Mouse (Mus musculus) embryonic facial prominence, embryonic 14.5 days (tissue): ENCODE measurements around the gene Blm. TPM values are rescaled to one million over a fixed set of nuclear protein-coding genes. Genes with fewer than 3 reads are reported as not detected.

Experiments used
- ATAC-seq: fragments of 200-750 bp; cut with Nextera tagmentation; 2 replicates; pipeline ENCODE4 v1.8.0; 2017; ENCODE audit warnings: low read depth, moderate number of reproducible peaks, moderate TSS enrichment
- DNase-seq: peaks from one replicate; pipeline ENCODE4 v3.0.0-alpha.2; 2015; ENCODE audit warnings: low spot score
- H3K27ac ChIP-seq: fragments of 300-500 bp; sonication (generic); replicated peaks from 2 replicates; pipeline ENCODE4 v1.5.1; 2014; ENCODE audit warnings: low read depth, mild to moderate bottlenecking, low read length, moderate library complexity
- H3K27me3 ChIP-seq: fragments of 300-500 bp; sonication (generic); replicated peaks from 2 replicates; pipeline ENCODE4 v1.6.1; 2014; ENCODE audit warnings: low read length; ENCODE audit not compliant: control insufficient read depth, insufficient read depth
- H3K36me3 ChIP-seq: fragments of 300-500 bp; sonication (generic); 2 replicates; pipeline ENCODE4 v1.6.1; 2014; ENCODE audit warnings: low read length, mixed read lengths; ENCODE audit not compliant: control insufficient read depth, insufficient read depth
- H3K4me1 ChIP-seq: fragments of 300-500 bp; sonication (generic); 2 replicates; pipeline ENCODE4 v1.6.1; 2014; ENCODE audit warnings: antibody characterized with exemption, low read length; ENCODE audit not compliant: control insufficient read depth, insufficient read depth
- H3K4me2 ChIP-seq: fragments of 300-500 bp; sonication (generic); 2 replicates; pipeline ENCODE4 v1.6.1; 2014; ENCODE audit warnings: low read depth, mild to moderate bottlenecking, low read length, moderate library complexity, mixed read lengths
- H3K4me3 ChIP-seq: fragments of 300-500 bp; sonication (generic); 2 replicates; pipeline ENCODE4 v1.5.1; 2014; ENCODE audit warnings: low read depth, mild to moderate bottlenecking, low read length
- H3K9ac ChIP-seq: fragments of 300-500 bp; sonication (generic); 2 replicates; pipeline ENCODE4 v1.6.1; 2014; ENCODE audit warnings: low read depth, mild to moderate bottlenecking, low read length, moderate library complexity, mixed read lengths
- H3K9me3 ChIP-seq: fragments of 300-500 bp; sonication (generic); 2 replicates; pipeline ENCODE4 v1.6.1; 2016; ENCODE audit warnings: low read length; ENCODE audit not compliant: control insufficient read depth
- WGBS: fragments of 180-500 bp; shearing (Covaris S2); extraction: QIAGEN DNeasy Blood & Tissue Kit; methylation state at CpG from one replicate; pipeline ENCODE4 v1.1.7; 2014; 5-methylcytosine and 5-hydroxymethylcytosine counted together
- polyA plus RNA-seq: library from polyadenylated mRNA; unstranded; fragments of >200 nt; fragmentation: Nextera tagmentation; extraction: Ambion mirVana; gene quantifications from 2 replicates; pipeline ENCODE4 v1.2.1, GENCODE M21; 2014

Blm gene
- polyA plus RNA-seq, 1 experiment from 2014 or later, result 13.1 TPM

- DNase-seq (no peak), ATAC-seq (no peak)
- Histone ChIP-seq H3K4me1 (no peaks in the 10 kb centered on the region), H3K36me3 (peaks cover 35% of the 10 kb centered on the region), H3K27me3 (no peaks in the 10 kb centered on the region), H3K9ac (no peak overlapping the region), H3K9me3 (no peaks in the 10 kb centered on the region), H3K4me2 (no peak overlapping the region), H3K4me3 (no peak overlapping the region), H3K27ac (no peak overlapping the region)
- 79% methylated on average over 5 of the region's 5 CpGs for WGBS
Observed at GRCm38 (mm10) chr7:80464831-80465230, 70.1 kb downstream of the Blm start.

- no peak for ATAC-seq
- H3K9me3 ChIP-seq, result no peaks in the 10 kb centered on the region
- H3K27me3 ChIP-seq, result no peaks in the 10 kb centered on the region
- H3K36me3 ChIP-seq, result peaks cover 38% of the 10 kb centered on the region
- no peak for DNase-seq
- no peak overlapping the region for H3K27ac ChIP-seq
- no peak overlapping the region for H3K4me2 ChIP-seq
- H3K4me3 ChIP-seq, result no peak overlapping the region
- no peak overlapping the region for H3K9ac ChIP-seq
- 82% methylated on average over 7 of the region's 7 CpGs for WGBS
- peaks cover 2% of the 10 kb centered on the region; the same call in 1 of the 2 replicates for H3K4me1 ChIP-seq
Observed at GRCm38 (mm10) chr7:80461891-80462290, 73.0 kb downstream of the Blm start.

- H3K4me3 ChIP-seq, result no peak overlapping the region
- ATAC-seq (no peak), DNase-seq (no peak)
- H3K4me2 ChIP-seq, result no peak overlapping the region
- H3K27ac ChIP-seq, result no peak overlapping the region
- peaks cover 30% of the 10 kb centered on the region for H3K36me3 ChIP-seq
- peaks cover 10% of the 10 kb centered on the region for H3K4me1 ChIP-seq
- 92% methylated on average over 4 of the region's 4 CpGs for WGBS
- no peak overlapping the region for H3K9ac ChIP-seq
- no peaks in the 10 kb centered on the region for H3K27me3 ChIP-seq
- H3K9me3 ChIP-seq, result no peaks in the 10 kb centered on the region
Observed at GRCm38 (mm10) chr7:80460892-80461291, 74.0 kb downstream of the Blm start.

GRCm38 (mm10) chr7:80460199-80460598, 74.7 kb downstream of the Blm start:
- Histone ChIP-seq H3K9ac (no peak overlapping the region), H3K4me3 (no peak overlapping the region), H3K4me1 (peaks cover 11% of the 10 kb centered on the region), H3K27me3 (no peaks in the 10 kb centered on the region), H3K27ac (no peak overlapping the region), H3K9me3 (no peaks in the 10 kb centered on the region), H3K4me2 (no peak overlapping the region), H3K36me3 (peaks cover 28% of the 10 kb centered on the region; the same call in 1 of the 2 replicates)
- ATAC-seq (no peak), DNase-seq (no peak)
- 86% methylated on average over 5 of the region's 5 CpGs for WGBS

DNA sequence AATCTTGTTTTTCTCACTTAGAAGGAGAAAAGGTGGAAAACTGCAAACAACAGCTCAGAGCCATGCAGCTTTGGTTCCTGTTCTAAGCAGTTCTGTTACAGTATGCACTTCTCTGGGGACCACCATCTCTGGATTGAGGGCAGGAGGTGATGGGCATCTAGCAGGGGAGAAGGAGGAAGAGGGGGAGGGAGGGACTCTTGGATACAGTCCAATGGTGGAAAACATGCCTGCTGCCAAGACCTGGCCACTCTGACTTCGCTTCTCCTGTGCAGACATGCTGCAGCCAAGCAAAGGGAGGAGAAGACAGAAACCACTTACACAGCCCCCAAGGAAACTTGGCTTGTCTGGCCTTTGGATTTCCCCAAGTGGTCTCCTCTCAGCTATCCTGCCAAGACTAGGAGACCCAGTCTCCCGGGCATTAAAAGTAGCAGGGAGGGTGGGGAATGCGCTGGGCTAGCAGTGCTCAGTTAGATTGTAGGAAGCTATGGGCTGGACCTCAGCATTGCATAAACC, 77.0 kb downstream of the Blm start:
- H3K9ac ChIP-seq, result no peak overlapping the region
- H3K4me1 ChIP-seq, result peaks cover 11% of the 10 kb centered on the region
- no peaks in the 10 kb centered on the region for H3K9me3 ChIP-seq
- H3K36me3 ChIP-seq, result peaks cover 33% of the 10 kb centered on the region
- H3K27me3 ChIP-seq, result no peaks in the 10 kb centered on the region
- no peak for ATAC-seq
- no peak for DNase-seq
- no peak overlapping the region for H3K4me2 ChIP-seq
- no peak overlapping the region for H3K27ac ChIP-seq
- H3K4me3 ChIP-seq, result no peak overlapping the region
- WGBS, result 59% methylated on average over 3 of the region's 3 CpGs

GRCm38 (mm10) chr7:80457241-80457640, 77.7 kb downstream of the Blm start:
- H3K36me3 ChIP-seq, result peaks cover 37% of the 10 kb centered on the region
- H3K27me3 ChIP-seq, result no peaks in the 10 kb centered on the region
- no peak overlapping the region for H3K4me2 ChIP-seq
- DNase-seq, result no peak
- no peak overlapping the region for H3K4me3 ChIP-seq
- no peaks in the 10 kb centered on the region for H3K9me3 ChIP-seq
- H3K27ac ChIP-seq, result peak overlapping the region; percentile 59; the same call in 1 of the 2 replicates
- 60% methylated on average over 6 of the region's 6 CpGs for WGBS
- H3K4me1 ChIP-seq, result peaks cover 11% of the 10 kb centered on the region
- H3K9ac ChIP-seq, result no peak overlapping the region
- ATAC-seq, result no peak

GRCm38 (mm10) chr7:80456327-80456726, 78.6 kb downstream of the Blm start:
- H3K9ac ChIP-seq, result no peak overlapping the region
- ATAC-seq, result 0 out of 2 replicates have a peak, but pooled peaks have one; percentile 14
- H3K27me3 ChIP-seq, result no peaks in the 10 kb centered on the region
- peaks cover 11% of the 10 kb centered on the region for H3K4me1 ChIP-seq
- DNase-seq, result no peak
- H3K4me2 ChIP-seq, result no peak overlapping the region
- H3K9me3 ChIP-seq, result no peaks in the 10 kb centered on the region
- no peak overlapping the region for H3K4me3 ChIP-seq
- peak overlapping the region; percentile 59 for H3K27ac ChIP-seq
- H3K36me3 ChIP-seq, result peaks cover 37% of the 10 kb centered on the region
- 59% methylated on average over 6 of the region's 6 CpGs for WGBS

- peaks cover 34% of the 10 kb centered on the region for H3K36me3 ChIP-seq
- H3K27ac ChIP-seq, result peak overlapping the region; percentile 40; the same call in 1 of the 2 replicates
- no peaks in the 10 kb centered on the region for H3K27me3 ChIP-seq
- whole genome bisulfite sequencing, result 58% methylated on average over 4 of the region's 4 CpGs
- no peak for ATAC-seq
- no peak overlapping the region for H3K4me3 ChIP-seq
- H3K9ac ChIP-seq, result no peak overlapping the region
- H3K9me3 ChIP-seq, result no peaks in the 10 kb centered on the region
- peaks cover 11% of the 10 kb centered on the region for H3K4me1 ChIP-seq
- H3K4me2 ChIP-seq, result no peak overlapping the region
- no peak for DNase-seq
Observed at GRCm38 (mm10) chr7:80455505-80456160, 79.3 kb downstream of the Blm start.

DNA sequence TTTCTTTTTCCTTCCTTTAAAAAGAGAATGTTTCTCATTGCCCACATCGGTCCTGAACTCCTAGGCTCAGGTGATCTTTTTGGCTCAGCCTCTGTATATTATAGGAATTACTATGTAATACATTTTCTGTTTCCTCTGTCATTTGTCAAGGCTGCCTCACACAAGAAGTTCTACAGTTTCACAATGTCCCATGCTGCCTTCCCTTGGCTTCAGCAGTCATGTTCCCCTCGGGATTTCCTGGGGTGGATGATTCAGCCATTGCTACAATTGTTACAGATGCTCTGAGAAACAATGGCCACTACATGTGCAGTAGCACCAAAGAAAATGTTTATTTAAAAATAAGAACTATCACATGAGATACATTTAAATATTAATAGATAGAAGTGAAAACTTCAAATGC, 80.1 kb downstream of the Blm start:
- peaks cover 11% of the 10 kb centered on the region for H3K4me1 ChIP-seq
- WGBS, result 87% methylated on average over 2 of the region's 2 CpGs
- 0 out of 2 replicates have a peak overlapping the region, but pooled peaks have one; percentile 15 for H3K27ac ChIP-seq
- DNase-seq (no peak), ATAC-seq (no peak)
- no peaks in the 10 kb centered on the region for H3K27me3 ChIP-seq
- no peak overlapping the region for H3K4me3 ChIP-seq
- peaks cover 25% of the 10 kb centered on the region for H3K36me3 ChIP-seq
- no peak overlapping the region for H3K4me2 ChIP-seq
- H3K9ac ChIP-seq, result no peak overlapping the region
- no peaks in the 10 kb centered on the region for H3K9me3 ChIP-seq
